Mouse (Mus musculus) CH12.LX (cell line): Measurements from ENCODE around the gene Khdrbs2. TPM values are rescaled to one million over a fixed set of nuclear protein-coding genes. Genes with fewer than 3 reads are reported as not detected.

Source experiments
- DNase-seq: peaks from one replicate; pipeline ENCODE4 v3.0.0-alpha.2; 2013; ENCODE audit errors: extremely low read depth
- H3K27ac ChIP-seq: 2 replicates; pipeline ENCODE4 v1.5.1; 2012; ENCODE audit warnings: low read depth, mild to moderate bottlenecking, control low read depth, moderate library complexity; ENCODE audit not compliant: insufficient read depth
- H3K27me3 ChIP-seq: replicated peaks from 2 replicates; pipeline ENCODE3; 2012; ENCODE audit warnings: inconsistent platforms
- H3K36me3 ChIP-seq, 2 experiments: replicated peaks in 1 of 2; 2 replicates each; pipeline versions ENCODE3 to v1.6.1; 2012; ENCODE audit warnings: inconsistent platforms in 1 of 2, low read length in 1 of 2, mild to moderate bottlenecking in 1 of 2, mixed read lengths in 1 of 2, moderate library complexity in 1 of 2; ENCODE audit not compliant: control insufficient read depth in 1 of 2, insufficient read depth in 1 of 2
- H3K4me1 ChIP-seq, 2 experiments: 2 replicates each; pipeline ENCODE4 v1.6.1; 2012; ENCODE audit warnings: inconsistent platforms in 1 of 2, moderate library complexity in 1 of 2; ENCODE audit not compliant: insufficient read depth in 2 of 2, control insufficient read depth in 1 of 2
- H3K4me2 ChIP-seq: 2 replicates; pipeline ENCODE4 v1.6.1; 2012; ENCODE audit warnings: low read depth, mild to moderate bottlenecking, control low read depth; ENCODE audit not compliant: poor library complexity, insufficient read depth, severe bottlenecking
- H3K4me3 ChIP-seq, 3 experiments: fragments of 150-350 bp in 1 of 3; sonication (generic) in 1 of 3; replicated peaks in 1 of 3; 2 replicates each; pipeline versions ENCODE3 to v1.5.1; 2011 to 2012; ENCODE audit warnings: low read depth in 2 of 3, low read length in 2 of 3, mild to moderate bottlenecking in 2 of 3, moderate library complexity in 2 of 3, control low read depth in 1 of 3, improper control_type of control experiment in 1 of 3, inconsistent platforms in 1 of 3, mixed read lengths in 1 of 3; ENCODE audit not compliant: poor library complexity in 1 of 3
- H3K79me2 ChIP-seq: replicated peaks from 2 replicates; pipeline ENCODE4 v1.6.1; 2012; ENCODE audit warnings: mild to moderate bottlenecking, moderate library complexity; ENCODE audit not compliant: control insufficient read depth, poor library complexity, insufficient read depth, severe bottlenecking; ENCODE audit errors: extremely low read depth
- H3K9ac ChIP-seq: 2 replicates; pipeline ENCODE4 v1.6.1; 2012; ENCODE audit warnings: low read depth, mild to moderate bottlenecking, control low read depth, moderate library complexity; ENCODE audit not compliant: insufficient read depth
- H3K9me3 ChIP-seq: replicated peaks from 2 replicates; pipeline ENCODE3; 2012; ENCODE audit warnings: low read length, inconsistent platforms, mixed read lengths
- CHD2 ChIP-seq: IDR thresholded peaks from 2 replicates; pipeline ENCODE4 v1.6.1; 2011; ENCODE audit warnings: low read length, improper control_type of control experiment
- CTCF ChIP-seq, 2 experiments: IDR thresholded peaks in 1 of 2; conservative IDR thresholded peaks in 1 of 2; 2 replicates each; pipeline ENCODE4 v1.5.1; 2011 to 2012; ENCODE audit warnings: low read depth in 2 of 2, low read length in 2 of 2, improper control_type of control experiment in 1 of 2, inconsistent platforms in 1 of 2, mild to moderate bottlenecking in 1 of 2, moderate library complexity in 1 of 2
- E2F4 ChIP-seq: IDR thresholded peaks from 2 replicates; pipeline ENCODE4 v1.6.1; 2011; ENCODE audit warnings: low read depth, low read length, improper control_type of control experiment; ENCODE audit not compliant: insufficient replicate concordance
- ETS1 ChIP-seq: conservative IDR thresholded peaks from 2 replicates; pipeline ENCODE4 v1.6.1; 2012; ENCODE audit warnings: low read depth, mild to moderate bottlenecking, inconsistent platforms, low read length, improper control_type of control experiment, moderate library complexity
- GABPA ChIP-seq: IDR thresholded peaks from 2 replicates; pipeline ENCODE4 v1.6.1; 2012; ENCODE audit warnings: low read depth, low read length, improper control_type of control experiment, inconsistent platforms; ENCODE audit not compliant: insufficient replicate concordance
- IRF4 ChIP-seq: IDR thresholded peaks from 2 replicates; pipeline ENCODE4 v1.6.1; 2014; ENCODE audit warnings: low read depth, mild to moderate bottlenecking, inconsistent platforms, low read length, improper control_type of control experiment
- JUN ChIP-seq: IDR thresholded peaks from 2 replicates; pipeline ENCODE4 v1.6.1; 2011; ENCODE audit warnings: low read depth, mild to moderate bottlenecking, low read length, improper control_type of control experiment, moderate library complexity; ENCODE audit not compliant: insufficient read depth
- JUND ChIP-seq: conservative IDR thresholded peaks from 2 replicates; pipeline ENCODE4 v1.6.1; 2011; ENCODE audit warnings: low read depth, low read length, improper control_type of control experiment
- KAT2A ChIP-seq: IDR thresholded peaks from 2 replicates; pipeline ENCODE4 v1.6.1; 2012; ENCODE audit warnings: low read length, improper control_type of control experiment, inconsistent platforms; ENCODE audit not compliant: insufficient replicate concordance
- MAFK ChIP-seq: IDR thresholded peaks from 2 replicates; pipeline ENCODE4 v1.6.1; 2011; ENCODE audit warnings: low read length, improper control_type of control experiment; ENCODE audit not compliant: insufficient replicate concordance
- MEF2A ChIP-seq: IDR thresholded peaks from 2 replicates; pipeline ENCODE4 v1.6.1; 2014; ENCODE audit warnings: low read depth, mild to moderate bottlenecking, inconsistent platforms, low read length, improper control_type of control experiment, borderline replicate concordance
- MYC ChIP-seq: IDR thresholded peaks from 2 replicates; pipeline ENCODE4 v1.6.1; 2011; ENCODE audit warnings: low read depth, mild to moderate bottlenecking, improper control_type of control experiment, low read length
- NRF1 ChIP-seq: IDR thresholded peaks from 2 replicates; pipeline ENCODE4 v1.6.1; 2014; ENCODE audit warnings: low read depth, mild to moderate bottlenecking, inconsistent platforms, low read length, improper control_type of control experiment, moderate library complexity
- PAX5 ChIP-seq: IDR thresholded peaks from 2 replicates; pipeline ENCODE4 v1.6.1; 2012; ENCODE audit warnings: low read length, inconsistent platforms, mixed read lengths
- POLR2A ChIP-seq: IDR thresholded peaks from 2 replicates; pipeline ENCODE4 v1.6.1; 2011; ENCODE audit warnings: low read depth, mild to moderate bottlenecking, improper control_type of control experiment, low read length
- RAD21 ChIP-seq: IDR thresholded peaks from 2 replicates; pipeline ENCODE4 v1.6.1; 2011; ENCODE audit warnings: low read depth, mild to moderate bottlenecking, low read length, improper control_type of control experiment, moderate library complexity
- RCOR1 ChIP-seq: conservative IDR thresholded peaks from 2 replicates; pipeline ENCODE4 v1.6.1; 2012; ENCODE audit warnings: low read depth, mild to moderate bottlenecking, inconsistent platforms, low read length, improper control_type of control experiment
- SIN3A ChIP-seq: IDR thresholded peaks from 2 replicates; pipeline ENCODE4 v1.6.1; 2012; ENCODE audit warnings: low read length, improper control_type of control experiment, inconsistent platforms
- SMC3 ChIP-seq: IDR thresholded peaks from 2 replicates; pipeline ENCODE4 v1.6.1; 2011; ENCODE audit warnings: low read depth, low read length, improper control_type of control experiment
- USF1 ChIP-seq: IDR thresholded peaks from 2 replicates; pipeline ENCODE4 v1.6.1; 2014; ENCODE audit warnings: low read depth, mild to moderate bottlenecking, inconsistent platforms, low read length, improper control_type of control experiment
- USF2 ChIP-seq: conservative IDR thresholded peaks from 2 replicates; pipeline ENCODE4 v1.6.1; 2011; ENCODE audit warnings: low read depth, low read length, improper control_type of control experiment
- ZC3H11A ChIP-seq: IDR thresholded peaks from 2 replicates; pipeline ENCODE4 v1.6.1; 2012; ENCODE audit warnings: low read depth, mild to moderate bottlenecking, inconsistent platforms, low read length, improper control_type of control experiment
- ZKSCAN1 ChIP-seq: IDR thresholded peaks from 2 replicates; pipeline ENCODE4 v1.6.1; 2012; ENCODE audit warnings: low read depth, inconsistent platforms, low read length, improper control_type of control experiment, borderline replicate concordance
- ZNF384 ChIP-seq: IDR thresholded peaks from 2 replicates; pipeline ENCODE4 v1.6.1; 2012; ENCODE audit warnings: low read depth, low read length, improper control_type of control experiment, inconsistent platforms
- dilution Hi-C: fragments of 300-500 bp; cut with MboI; formaldehyde crosslinking; loops from 2 replicates; pipeline ENCODE4 v1.14.3; 2020; ENCODE audit warnings: low sequenced_read_pairs; ENCODE audit not compliant: extremely low pct_unique_long_range_greater_than_20kb, extremely low pct_ligation_motif_present
- in situ Hi-C: fragments of 300-500 bp; cut with MboI; formaldehyde crosslinking; loops from 3 replicates; pipeline ENCODE4 v1.14.3; 2019; ENCODE audit warnings: low sequenced_read_pairs, low pct_ligation_motif_present, low pct_unique_long_range_greater_than_20kb, mixed read lengths
- polyA plus RNA-seq: library from polyadenylated mRNA; unstranded; fragments of >175 nt; gene quantifications from 2 replicates; pipeline ENCODE4 v1.2.1, GENCODE M21; 2012; ENCODE audit warnings: low read depth; ENCODE audit not compliant: insufficient read length
- total RNA-seq, 2 experiments: library from RNA; depleted of rRNA; stranded (reverse); fragments of 300-350 nt in 1 of 2; fragments of >200 nt in 1 of 2; gene quantifications; 2 replicates each; pipeline ENCODE4 v1.2.3; 2012 to 2014

The Khdrbs2 gene
- total and polyA plus RNA-seq, 3 experiments: not detected

DNA sequence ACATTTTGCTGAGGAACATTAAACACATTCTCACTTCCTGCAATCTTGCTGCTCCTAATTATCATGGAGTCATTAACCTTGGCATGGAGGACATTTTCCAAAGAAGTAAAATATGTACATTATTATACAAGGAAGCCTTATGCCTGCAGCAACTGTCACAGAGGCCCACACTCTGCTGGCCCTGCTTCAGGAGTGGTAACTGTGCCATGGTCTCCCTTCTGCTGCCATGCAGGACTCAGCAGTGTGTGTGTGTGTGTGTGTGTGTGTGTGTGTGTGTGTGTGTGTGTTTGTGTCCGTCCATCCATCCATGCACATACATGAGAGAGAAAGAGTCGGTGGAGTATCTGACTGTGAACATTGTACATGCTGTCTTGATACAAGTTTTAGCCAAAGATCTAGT is 396.4 kb downstream of the Khdrbs2 start:
- no peak for DNase-seq
- TF ChIP-seq MAFK (no peak), USF1 (no peak), JUN (no peak), MEF2A (no peak), IRF4 (no peak), ZC3H11A (no peak), SMC3 (no peak), POLR2A (no peak), SIN3A (no peak), ZNF384 (no peak), RAD21 (no peak), RCOR1 (no peak), MYC (no peak)
- no peaks in the 10 kb centered on the region for H3K4me1 ChIP-seq
- H3K79me2 ChIP-seq: no peaks in the 10 kb centered on the region
- no peaks in the 10 kb centered on the region for H3K27me3 ChIP-seq
- dilution Hi-C loops: no loop called here
- H3K4me3 ChIP-seq: no peak overlapping the region
- no peak overlapping the region for H3K4me2 ChIP-seq
- peaks cover 26% of the 10 kb centered on the region for H3K9me3 ChIP-seq
- no peak overlapping the region for H3K9ac ChIP-seq
- no peak overlapping the region for H3K27ac ChIP-seq
- no peaks in the 10 kb centered on the region for H3K36me3 ChIP-seq
- in situ Hi-C loops: no loop called here

- dilution Hi-C loops (no loop called here), in situ Hi-C loops (no loop called here)
- H3K79me2 ChIP-seq: no peaks in the 10 kb centered on the region
Observed at GRCm38 (mm10) chr1:32626060-32626459, 453.5 kb downstream of the Khdrbs2 start.

More at GRCm38 (mm10) chr1:32626060-32626459, 453.5 kb downstream of the Khdrbs2 start:
- no peaks in the 10 kb centered on the region for H3K36me3 ChIP-seq
- H3K4me1 ChIP-seq: no peaks in the 10 kb centered on the region
- no peak overlapping the region for H3K4me2 ChIP-seq
- no peak for DNase-seq
- H3K4me3 ChIP-seq: no peak overlapping the region
- no peak overlapping the region for H3K9ac ChIP-seq
- no peak overlapping the region for H3K27ac ChIP-seq
- TF ChIP-seq JUND (no peak), NRF1 (no peak), GABPA (no peak), E2F4 (no peak), ZNF384 (no peak), SIN3A (no peak), CHD2 (no peak), RCOR1 (no peak), ETS1 (no peak), MEF2A (no peak), POLR2A (no peak), USF2 (no peak), ZKSCAN1 (no peak), MYC (no peak), SMC3 (no peak), KAT2A (no peak), CTCF (conservative IDR thresholded peaks at IDR 0.05 in 1 of 2, IDR thresholded peaks at IDR 0.05 in 1 of 2; ENCODE audit: low read depth in 2 of 2, low read length in 2 of 2) (no peak), PAX5 (no peak)
- H3K27me3 ChIP-seq: no peaks in the 10 kb centered on the region
- H3K9me3 ChIP-seq: peaks cover 22% of the 10 kb centered on the region
